Mouse (Mus musculus): ENCODE measurements around the gene Bmp10.

GRCm38 (mm10) chr6:87479291-87479999 is 50.7 kb downstream of the Bmp10 start:
- TF ChIP-seq POLR2A (IDR thresholded peaks at IDR 0.05; ENCODE audit: extremely low read depth, insufficient read depth, low read length) (no peak), CTCF (IDR thresholded peaks at IDR 0.05; ENCODE audit: low read depth, low read length) (no peak)

All from liver, adult 2 months (tissue).